Mouse (Mus musculus) CH12.LX (cell line): ENCODE data around the gene Uri1.

ENCODE experiments used
- CHD1 ChIP-seq: IDR thresholded peaks from 2 replicates; pipeline ENCODE4 v1.6.1; 2012; ENCODE audit warnings: low read depth, low read length, improper control_type of control experiment, inconsistent platforms
- CTCF ChIP-seq, 2 experiments: IDR thresholded peaks in 1 of 2; conservative IDR thresholded peaks in 1 of 2; 2 replicates each; pipeline ENCODE4 v1.5.1; 2011 to 2012; ENCODE audit warnings: low read depth in 2 of 2, low read length in 2 of 2, improper control_type of control experiment in 1 of 2, inconsistent platforms in 1 of 2, mild to moderate bottlenecking in 1 of 2, moderate library complexity in 1 of 2
- EP300 ChIP-seq: IDR thresholded peaks from 2 replicates; pipeline ENCODE4 v1.6.1; 2011; ENCODE audit warnings: low read length, improper control_type of control experiment
- KAT2A ChIP-seq: IDR thresholded peaks from 2 replicates; pipeline ENCODE4 v1.6.1; 2012; ENCODE audit warnings: low read length, improper control_type of control experiment, inconsistent platforms; ENCODE audit not compliant: insufficient replicate concordance
- MAX ChIP-seq: IDR thresholded peaks from 2 replicates; pipeline ENCODE4 v1.6.1; 2011; ENCODE audit warnings: low read length, improper control_type of control experiment
- MAZ ChIP-seq: IDR thresholded peaks from 2 replicates; pipeline ENCODE4 v1.6.1; 2012; ENCODE audit warnings: low read depth, mild to moderate bottlenecking, inconsistent platforms, low read length, improper control_type of control experiment, moderate library complexity
- MXI1 ChIP-seq: IDR thresholded peaks from 2 replicates; pipeline ENCODE4 v1.6.1; 2011; ENCODE audit warnings: mild to moderate bottlenecking, low read depth, low read length, improper control_type of control experiment
- MYC ChIP-seq: IDR thresholded peaks from 2 replicates; pipeline ENCODE4 v1.6.1; 2011; ENCODE audit warnings: low read depth, mild to moderate bottlenecking, improper control_type of control experiment, low read length
- POLR2A ChIP-seq: IDR thresholded peaks from 2 replicates; pipeline ENCODE4 v1.6.1; 2011; ENCODE audit warnings: low read depth, mild to moderate bottlenecking, improper control_type of control experiment, low read length
- UBTF ChIP-seq: IDR thresholded peaks from 2 replicates; pipeline ENCODE4 v1.6.1; 2012; ENCODE audit warnings: low read depth, mild to moderate bottlenecking, inconsistent platforms, low read length, improper control_type of control experiment, moderate library complexity
- ZMIZ1 ChIP-seq: IDR thresholded peaks from 2 replicates; pipeline ENCODE4 v1.6.1; 2012; ENCODE audit warnings: low read depth, mild to moderate bottlenecking, inconsistent platforms, low read length, improper control_type of control experiment
- ZNF384 ChIP-seq: IDR thresholded peaks from 2 replicates; pipeline ENCODE4 v1.6.1; 2012; ENCODE audit warnings: low read depth, low read length, improper control_type of control experiment, inconsistent platforms

GRCm38 (mm10) chr7:38059096-38059495 lies 35.7 kb upstream of the Uri1 start:
- TF ChIP-seq POLR2A (no peak), CTCF (conservative IDR thresholded peaks at IDR 0.05 in 1 of 2, IDR thresholded peaks at IDR 0.05 in 1 of 2; ENCODE audit: low read depth in 2 of 2, low read length in 2 of 2) (no peak), ZMIZ1 (no peak), EP300 (no peak), MAX (no peak), MAZ (no peak), ZNF384 (no peak), MYC (no peak), KAT2A (no peak), CHD1 (no peak), UBTF (no peak), MXI1 (no peak)
